Mouse (Mus musculus) forebrain, postnatal 0 days (tissue): ENCODE measurements around the gene Zdhhc20. TPM values are rescaled to one million over a fixed set of nuclear protein-coding genes. Genes with fewer than 3 reads are reported as not detected.

Experiments
- ATAC-seq: fragments of 200-750 bp; cut with Nextera tagmentation; 2 replicates; pipeline ENCODE4 v1.8.0; 2017; ENCODE audit warnings: mild to moderate bottlenecking, moderate library complexity
- DNase-seq: peaks from one replicate; pipeline ENCODE4 v3.0.0-alpha.2; 2015
- H3K27ac ChIP-seq: fragments of 300-500 bp; sonication (generic); 2 replicates; pipeline ENCODE4 v1.5.1; 2014; ENCODE audit warnings: low read depth, mild to moderate bottlenecking, antibody characterized with exemption, low read length, moderate library complexity, mixed read lengths
- H3K27me3 ChIP-seq: fragments of 300-500 bp; sonication (generic); 2 replicates; pipeline ENCODE4 v1.6.1; 2014; ENCODE audit warnings: mild to moderate bottlenecking, low read length, mixed read lengths; ENCODE audit not compliant: insufficient read depth
- H3K36me3 ChIP-seq: fragments of 300-500 bp; sonication (generic); 2 replicates; pipeline ENCODE4 v1.6.1; 2014; ENCODE audit warnings: mild to moderate bottlenecking, moderate library complexity; ENCODE audit not compliant: insufficient read depth
- H3K4me1 ChIP-seq: fragments of 300-500 bp; sonication (generic); 2 replicates; pipeline ENCODE4 v1.6.1; 2014; ENCODE audit warnings: antibody characterized with exemption; ENCODE audit not compliant: insufficient read depth
- H3K4me2 ChIP-seq: fragments of 300-500 bp; sonication (generic); 2 replicates; pipeline ENCODE4 v1.6.1; 2014; ENCODE audit warnings: low read depth, mild to moderate bottlenecking, moderate library complexity
- H3K4me3 ChIP-seq: fragments of 300-500 bp; sonication (generic); 2 replicates; pipeline ENCODE4 v1.5.1; 2014; ENCODE audit warnings: low read depth, low read length, mixed read lengths
- H3K9ac ChIP-seq: fragments of 300-500 bp; sonication (generic); 2 replicates; pipeline ENCODE4 v1.6.1; 2014; ENCODE audit warnings: mild to moderate bottlenecking
- H3K9me3 ChIP-seq: fragments of 300-500 bp; sonication (generic); 2 replicates; pipeline ENCODE4 v1.6.1; 2016; ENCODE audit warnings: low read length
- CTCF ChIP-seq: sonication (generic); IDR thresholded peaks from 2 replicates; pipeline ENCODE4 v1.5.1; 2016; ENCODE audit warnings: antibody characterized with exemption, control low read depth, low read depth
- WGBS: fragments of 180-500 bp; shearing (Covaris S2); extraction: QIAGEN DNeasy Blood & Tissue Kit; methylation state at CpG from one replicate; pipeline ENCODE4 v1.1.7; 2014; 5-methylcytosine and 5-hydroxymethylcytosine counted together
- polyA plus RNA-seq: library from polyadenylated mRNA; unstranded; fragments of >200 nt; fragmentation: Nextera tagmentation; extraction: Ambion mirVana; gene quantifications from 2 replicates; pipeline ENCODE4 v1.2.1, GENCODE M21; 2015
- total RNA-seq: library from RNA; depleted of rRNA; stranded (reverse); fragments of >200 nt; gene quantifications from 2 replicates; pipeline ENCODE4 v1.2.3, GENCODE M21; 2014

Zdhhc20 gene
- total and polyA plus RNA-seq, 2 experiments from 2014 or later = 31.6 to 35.0 TPM

- no peak for TF ChIP-seq CTCF
- DNase-seq (no peak), ATAC-seq (no peak)
- WGBS = 92% methylated on average over 2 of the region's 2 CpGs
- Histone ChIP-seq H3K27ac (no peak overlapping the region), H3K36me3 (peaks cover 34% of the 10 kb centered on the region), H3K4me2 (no peak overlapping the region), H3K4me1 (no peaks in the 10 kb centered on the region), H3K9me3 (no peaks in the 10 kb centered on the region), H3K4me3 (no peak overlapping the region), H3K9ac (no peak overlapping the region), H3K27me3 (no peaks in the 10 kb centered on the region)
Measured at GRCm38 (mm10) chr14:57833526-57833925, 56.5 kb downstream of the Zdhhc20 start.

DNA sequence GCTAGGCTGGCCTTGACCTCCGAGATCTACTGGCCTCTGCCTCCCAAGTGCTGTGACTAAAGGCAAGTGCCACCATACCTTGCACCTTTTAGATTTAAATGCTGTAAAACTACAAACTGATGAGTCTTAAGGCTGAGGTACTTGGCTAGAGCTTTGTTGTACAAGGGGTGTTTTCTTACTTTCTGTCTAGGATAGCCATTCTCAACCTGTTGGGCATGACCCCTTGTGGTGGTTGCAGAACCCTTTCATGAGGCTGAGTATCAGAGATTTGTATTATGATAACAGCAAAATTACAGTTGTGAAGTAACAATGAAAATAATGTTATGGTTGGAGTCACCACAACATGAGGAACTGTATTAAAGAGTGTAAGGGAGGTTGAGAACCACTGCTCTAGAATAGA lies 62.8 kb downstream of the Zdhhc20 start:
- 88% methylated on average over 1 of the region's 1 CpGs for WGBS

DNA sequence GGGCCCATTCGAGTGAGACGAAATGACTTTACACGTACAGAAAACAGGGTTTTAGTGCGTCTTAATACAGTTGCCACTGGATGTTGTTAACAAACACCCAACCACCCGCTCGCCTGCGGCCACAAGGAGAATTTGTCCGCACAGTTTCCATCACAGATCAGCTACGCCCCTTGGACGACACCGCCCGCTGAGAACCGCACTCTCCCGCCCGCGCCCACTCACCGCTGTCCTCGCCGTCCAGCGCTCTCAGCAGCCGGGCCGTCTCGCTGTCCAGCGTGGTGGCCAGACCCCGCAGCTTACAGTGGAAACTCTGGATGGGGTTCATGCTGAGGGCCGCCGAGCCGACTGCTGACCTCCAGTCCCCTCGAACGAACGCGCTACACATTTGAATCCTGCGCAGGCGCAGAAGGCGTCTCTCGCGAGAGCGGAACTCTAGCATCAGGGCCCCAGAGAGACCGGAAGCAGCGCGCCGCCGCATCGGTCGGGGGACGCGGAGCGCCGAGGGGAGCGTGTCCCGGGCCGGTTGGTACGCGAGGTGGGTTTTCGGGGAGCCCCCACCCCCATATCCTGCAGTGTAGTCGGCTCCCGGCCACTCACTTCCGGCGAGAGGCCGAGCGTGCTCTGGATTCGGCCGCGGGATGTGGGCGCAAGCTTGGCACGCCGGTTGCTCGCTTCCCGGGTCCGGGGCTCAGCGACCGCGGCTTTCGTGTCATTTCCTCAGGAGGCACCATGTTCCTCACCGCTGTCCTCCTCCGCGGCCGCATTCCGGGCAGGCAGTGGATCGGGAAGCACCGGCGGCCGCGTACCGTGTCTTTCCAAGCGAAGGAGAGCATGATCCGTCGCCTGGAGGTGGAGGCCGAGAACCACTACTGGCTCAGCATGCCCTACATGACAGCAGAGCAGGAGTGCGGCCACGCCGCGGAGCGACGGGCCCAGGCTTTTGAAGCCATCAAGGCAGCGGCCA lies 64.0 kb downstream of the Zdhhc20 start, which contains the start of the genes Ska3 and Mrpl57:
Gene Ska3, minus strand, starts transcription at position 398 of the 964 bp plus-strand sequence.
Gene Mrpl57, plus strand, starts transcription at position 447 of the 964 bp plus-strand sequence.
- 1% methylated on average over 96 of the region's 96 CpGs for WGBS
- DNase-seq (peak; percentile 95), ATAC-seq (peak; percentile 98)
- Histone ChIP-seq H3K36me3 (no peaks in the 10 kb centered on the region), H3K4me1 (peaks cover 11% of the 10 kb centered on the region; the same call in 1 of the 2 replicates), H3K9me3 (no peaks in the 10 kb centered on the region), H3K27me3 (no peaks in the 10 kb centered on the region), H3K4me2 (peak within 1 kb of the TSS; percentile 83), H3K4me3 (peak within 1 kb of the TSS; percentile 89), H3K9ac (peak within 1 kb of the TSS; percentile 92), H3K27ac (peak within 1 kb of the TSS; percentile 94)
- peak; percentile 14; the same call in 1 of the 2 replicates for TF ChIP-seq CTCF

More for the DNA sequence above, 62.8 kb downstream of the Zdhhc20 start:
- Histone ChIP-seq H3K9me3 (no peaks in the 10 kb centered on the region), H3K4me3 (peak overlapping the region; percentile 89), H3K27me3 (no peaks in the 10 kb centered on the region), H3K27ac (no peak overlapping the region), H3K9ac (peak overlapping the region; percentile 92; the same call in 1 of the 2 replicates), H3K4me1 (peaks cover 11% of the 10 kb centered on the region; the same call in 1 of the 2 replicates), H3K4me2 (peak overlapping the region; percentile 83), H3K36me3 (no peaks in the 10 kb centered on the region)
- DNase-seq = no peak
- peak; percentile 24; the same call in 1 of the 2 replicates for TF ChIP-seq CTCF
- ATAC-seq = no peak

DNA sequence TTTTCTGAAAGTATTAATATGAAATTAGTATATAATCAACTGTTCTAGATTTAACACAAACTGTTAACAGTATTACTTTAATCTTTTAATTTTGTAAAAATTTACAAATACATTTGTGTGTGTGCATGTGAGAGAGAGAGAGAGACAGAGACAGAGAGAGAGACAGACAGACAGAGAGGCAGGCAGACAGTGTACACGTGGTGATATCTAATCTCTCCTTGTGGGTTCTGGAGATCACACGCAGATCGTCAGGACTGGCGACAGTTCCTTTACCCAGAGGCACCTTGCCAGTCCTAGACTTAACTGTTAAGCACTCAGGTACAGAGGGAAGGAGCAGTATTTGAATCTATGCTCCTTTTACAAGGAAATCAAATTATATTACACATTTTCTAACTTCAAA lies 69.2 kb downstream of the Zdhhc20 start:
- no peak for ATAC-seq
- WGBS = 86% methylated on average over 4 of the region's 4 CpGs
- Histone ChIP-seq H3K9me3 (no peaks in the 10 kb centered on the region), H3K4me3 (no peak overlapping the region), H3K36me3 (peaks cover 6% of the 10 kb centered on the region), H3K27me3 (no peaks in the 10 kb centered on the region), H3K9ac (no peak overlapping the region), H3K4me2 (no peak overlapping the region), H3K4me1 (no peaks in the 10 kb centered on the region), H3K27ac (no peak overlapping the region)
- TF ChIP-seq CTCF = no peak
- DNase-seq = no peak

DNA sequence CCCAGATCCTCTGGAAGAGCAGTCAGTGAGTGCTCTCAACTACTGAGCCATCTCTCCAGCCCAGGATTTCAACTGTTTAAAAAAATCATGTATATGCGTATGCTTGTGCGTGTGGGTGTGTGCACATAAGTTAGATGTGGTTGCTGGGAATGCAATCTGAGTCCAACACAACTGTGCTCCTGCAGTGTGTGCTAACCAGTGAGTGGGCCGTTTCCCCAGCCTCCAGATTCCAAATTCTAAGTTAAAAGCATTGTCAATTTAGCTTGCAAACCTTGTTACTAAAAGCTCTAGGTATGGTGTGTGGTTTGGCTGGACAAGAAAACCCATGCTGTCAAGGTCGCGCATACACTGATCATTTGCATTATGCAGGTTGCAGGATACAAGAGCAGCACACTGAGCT lies 78.2 kb downstream of the Zdhhc20 start:
- H3K4me1 ChIP-seq = no peaks in the 10 kb centered on the region
- TF ChIP-seq CTCF = no peak
- H3K4me2 ChIP-seq = no peak overlapping the region
- peaks cover 10% of the 10 kb centered on the region for H3K36me3 ChIP-seq
- ATAC-seq = no peak
- H3K27me3 ChIP-seq = no peaks in the 10 kb centered on the region
- no peak overlapping the region for H3K4me3 ChIP-seq
- H3K9ac ChIP-seq = no peak overlapping the region
- no peaks in the 10 kb centered on the region for H3K9me3 ChIP-seq
- no peak for DNase-seq
- WGBS = 97% methylated on average over 5 of the region's 5 CpGs
- no peak overlapping the region for H3K27ac ChIP-seq

- ATAC-seq (no peak), DNase-seq (no peak)
- Histone ChIP-seq H3K27me3 (no peaks in the 10 kb centered on the region), H3K4me1 (no peaks in the 10 kb centered on the region), H3K36me3 (peaks cover 14% of the 10 kb centered on the region), H3K4me3 (no peak overlapping the region), H3K4me2 (no peak overlapping the region), H3K27ac (no peak overlapping the region), H3K9ac (no peak overlapping the region), H3K9me3 (no peaks in the 10 kb centered on the region)
- TF ChIP-seq CTCF = no peak
- WGBS = 95% methylated on average over 2 of the region's 2 CpGs
Measured at GRCm38 (mm10) chr14:57810886-57811285, 79.2 kb downstream of the Zdhhc20 start.

GRCm38 (mm10) chr14:57808558-57808957 lies 81.5 kb downstream of the Zdhhc20 start:
- Histone ChIP-seq H3K27me3 (no peaks in the 10 kb centered on the region), H3K27ac (no peak overlapping the region), H3K36me3 (peaks cover 37% of the 10 kb centered on the region), H3K4me2 (no peak overlapping the region), H3K9me3 (no peaks in the 10 kb centered on the region), H3K9ac (no peak overlapping the region), H3K4me1 (no peaks in the 10 kb centered on the region), H3K4me3 (no peak overlapping the region)
- DNase-seq (no peak), ATAC-seq (peak; percentile 16; the same call in 1 of the 2 replicates)
- TF ChIP-seq CTCF = peak; percentile 63
- 72% methylated on average over 5 of the region's 5 CpGs for WGBS
